Mouse (Mus musculus): ENCODE measurements around the gene Myh14.

Gene Myh14

DNA sequence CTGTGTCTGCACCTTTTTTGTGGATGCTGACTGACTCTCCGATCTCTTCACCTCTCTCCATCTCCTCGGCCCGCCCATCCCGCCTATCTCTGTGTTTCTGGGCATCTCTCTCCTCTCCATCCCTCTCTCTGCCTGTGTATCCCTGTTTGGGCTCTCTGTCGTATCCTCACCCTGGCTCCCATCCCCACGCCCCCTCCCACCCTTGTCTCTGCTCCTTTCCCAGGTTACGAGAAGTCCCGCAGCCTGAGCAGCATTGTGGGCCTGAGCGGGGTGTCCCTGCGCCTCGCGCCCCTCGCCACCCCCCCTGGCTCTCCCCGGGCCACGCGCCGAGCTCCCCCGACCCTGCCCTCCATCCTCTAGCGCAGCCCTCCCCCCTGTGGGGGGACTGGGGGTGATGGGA, 69.0 kb downstream of the Myh14 start:
- no peak for DNase-seq (ENCODE audit: low read depth, low spot score)

DNA sequence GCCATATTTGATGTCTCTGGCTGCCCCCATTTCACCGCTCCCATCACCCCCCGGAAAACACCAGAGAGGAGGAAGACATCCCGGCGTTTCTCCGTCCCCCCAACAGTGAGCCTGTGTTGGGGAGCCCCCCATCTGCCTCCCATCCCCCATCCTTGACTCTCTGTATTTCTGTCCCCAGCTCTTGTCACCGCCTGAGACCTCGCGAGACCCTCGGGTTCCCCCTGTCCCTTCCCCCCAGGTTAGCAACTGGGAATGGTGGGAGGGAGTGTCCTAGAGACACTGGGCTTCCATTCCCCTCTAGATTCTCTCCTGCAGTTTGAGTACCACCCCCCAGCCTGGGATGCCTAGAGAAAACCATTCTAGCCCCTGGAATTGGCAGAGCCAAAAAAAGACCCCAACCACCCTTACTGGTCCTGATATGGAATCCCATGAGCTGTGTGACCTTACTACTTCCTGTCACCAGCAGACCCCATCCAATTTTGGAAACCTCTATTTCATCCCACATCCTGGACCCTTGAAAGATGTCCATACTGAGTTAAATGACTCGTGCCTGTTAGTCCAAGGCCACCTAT, 69.9 kb downstream of the Myh14 start:
- DNase-seq (ENCODE audit: low read depth, low spot score), result no peak

DNA sequence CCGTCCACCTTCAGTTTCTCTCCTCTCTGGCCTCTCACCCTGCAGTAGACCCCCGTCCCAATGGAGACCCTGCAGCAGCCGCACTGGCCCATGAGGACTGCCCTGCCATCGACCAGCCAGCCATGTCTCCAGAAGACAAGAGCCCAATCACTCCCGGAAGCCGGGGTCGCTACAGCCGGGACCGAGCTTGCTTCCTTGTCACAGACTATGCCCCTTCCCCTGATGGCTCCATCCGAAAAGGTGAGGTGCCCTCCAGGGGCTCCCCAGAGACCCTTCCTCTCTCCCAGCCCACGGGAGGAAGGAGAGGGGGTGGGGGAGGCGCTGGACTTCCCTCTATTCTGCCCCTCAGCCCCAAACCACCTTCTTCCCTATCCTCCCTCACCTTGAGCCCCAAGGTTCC, 72.3 kb downstream of the Myh14 start:
- no peak for DNase-seq (ENCODE audit: low read depth, low spot score)

DNA sequence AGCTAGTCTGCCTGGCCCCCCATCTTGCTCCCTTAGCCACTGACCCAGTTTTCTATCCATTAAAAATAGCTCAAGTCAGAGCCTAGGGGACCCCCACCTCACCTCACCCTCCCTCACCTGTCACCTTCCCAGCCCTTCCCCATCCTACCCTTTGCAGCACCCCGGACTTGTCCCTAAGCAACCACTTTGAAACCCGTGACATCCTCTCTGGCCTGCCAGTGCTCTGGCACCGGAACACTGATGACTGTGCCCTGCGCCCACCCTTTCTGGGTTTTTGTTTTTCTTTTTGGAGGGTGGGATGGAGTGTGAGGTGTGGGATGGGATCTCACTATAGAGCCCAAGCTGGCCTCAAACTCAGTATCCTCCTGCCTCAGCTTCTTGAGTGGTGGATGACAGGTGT, 73.0 kb downstream of the Myh14 start:
- no peak for DNase-seq (ENCODE audit: low read depth, low spot score)

DNA sequence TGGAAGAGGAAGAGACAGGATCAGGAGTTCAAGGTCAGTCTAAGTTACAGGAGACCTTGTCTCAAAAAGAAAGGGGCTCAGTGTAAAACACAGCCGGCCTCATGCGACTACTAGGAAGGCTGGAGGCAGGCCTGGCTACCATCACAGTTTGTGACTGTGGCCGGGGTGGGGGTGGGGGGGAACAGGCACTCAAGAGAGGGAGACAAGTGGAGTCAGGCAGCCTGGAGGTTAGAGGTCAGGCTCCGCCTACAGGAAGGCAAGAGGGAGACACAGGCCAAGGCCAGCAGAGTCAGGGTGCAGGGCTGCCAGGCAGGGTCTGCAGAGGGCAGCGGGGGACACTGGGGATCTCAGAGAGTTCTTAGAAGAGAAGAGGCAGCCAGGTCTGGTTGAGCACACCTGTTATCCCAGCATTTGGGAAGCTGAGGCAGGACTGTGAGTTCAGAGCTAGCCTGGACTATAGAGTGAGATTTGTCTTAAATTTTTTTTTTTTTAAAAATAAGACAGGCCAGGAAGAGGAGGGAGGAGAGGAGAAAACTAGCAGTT, 73.6 kb downstream of the Myh14 start:
- peak; percentile 57 for DNase-seq (ENCODE audit: low read depth, low spot score)

DNA sequence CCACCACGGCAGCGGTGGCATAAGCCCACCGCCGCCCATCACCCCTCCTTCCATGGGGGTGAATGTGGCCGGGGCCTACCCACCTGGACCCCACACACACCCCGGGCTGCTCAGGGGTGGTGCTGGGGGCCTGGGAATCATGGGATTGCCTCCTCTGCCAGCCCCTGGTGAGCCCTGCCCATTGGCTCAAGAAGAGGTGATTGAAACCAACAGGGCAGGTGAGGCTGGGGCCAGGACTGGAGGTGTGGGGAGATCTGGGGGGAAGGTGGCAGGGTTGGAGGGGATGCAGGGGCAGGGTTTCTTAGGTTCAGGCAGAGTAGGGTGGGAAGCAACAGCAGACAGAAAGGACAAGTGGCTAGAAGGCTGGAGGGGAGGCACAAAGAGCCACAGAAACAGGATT, 74.6 kb downstream of the Myh14 start:
- DNase-seq (ENCODE audit: low read depth, low spot score), result no peak

DNA sequence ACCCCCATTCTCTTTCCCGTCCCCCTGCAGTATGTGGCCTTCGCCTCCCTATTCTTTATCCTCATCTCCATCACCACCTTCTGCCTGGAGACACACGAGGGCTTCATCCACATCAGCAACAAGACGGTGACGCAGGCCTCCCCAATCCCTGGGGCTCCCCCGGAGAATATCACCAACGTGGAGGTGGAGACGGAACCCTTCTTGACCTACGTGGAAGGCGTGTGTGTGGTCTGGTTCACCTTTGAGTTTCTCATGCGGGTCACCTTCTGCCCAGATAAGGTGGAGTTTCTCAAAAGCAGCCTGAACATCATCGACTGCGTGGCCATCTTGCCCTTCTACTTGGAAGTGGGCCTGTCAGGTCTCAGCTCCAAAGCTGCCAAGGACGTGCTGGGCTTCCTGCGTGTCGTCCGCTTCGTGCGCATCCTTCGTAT, 75.5 kb downstream of the Myh14 start:
- DNase-seq (ENCODE audit: low read depth, low spot score), result no peak

DNA sequence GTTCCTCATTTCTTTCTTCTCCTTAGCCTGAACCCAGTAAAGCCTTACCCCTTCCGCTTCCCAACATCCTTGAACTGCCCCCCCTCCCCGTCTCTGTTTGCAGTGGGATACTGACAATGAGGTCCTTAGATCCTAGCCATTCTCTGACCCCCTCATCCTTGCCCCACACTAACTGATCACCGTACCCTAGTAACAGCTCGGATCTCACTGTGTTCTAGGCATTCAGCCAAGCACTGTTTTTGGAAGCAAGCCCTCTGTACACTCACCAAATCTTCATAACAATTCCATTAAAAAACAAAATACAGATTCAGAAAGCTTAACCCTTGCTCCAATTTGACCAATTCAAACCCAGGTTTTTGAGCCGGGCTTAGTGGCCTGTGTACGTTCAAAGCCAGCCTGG, 76.4 kb downstream of the Myh14 start:
- DNase-seq (ENCODE audit: low read depth, low spot score), result no peak

DNA sequence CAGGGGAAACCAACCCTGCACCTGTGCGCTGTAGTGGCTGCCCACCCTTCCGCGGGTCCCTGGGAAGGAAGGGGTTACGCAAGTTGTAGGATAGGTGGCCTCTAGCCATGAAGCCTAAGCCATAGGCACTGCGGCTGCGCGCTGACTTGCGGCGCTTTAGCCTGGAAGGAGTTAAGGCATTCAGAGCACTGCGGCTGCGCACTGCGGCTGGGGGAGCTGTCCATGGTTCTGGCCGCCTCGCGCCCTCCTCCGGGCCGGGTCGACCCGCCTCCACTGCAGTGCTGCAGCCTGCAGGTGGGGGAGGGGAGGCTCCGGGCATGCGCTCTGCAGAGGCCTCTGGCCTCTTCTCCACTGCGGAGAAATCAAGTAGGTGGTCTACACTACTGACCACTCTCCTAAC, 76.9 kb downstream of the Myh14 start:
- peak; percentile 92 for DNase-seq (ENCODE audit: low read depth, low spot score)

DNA sequence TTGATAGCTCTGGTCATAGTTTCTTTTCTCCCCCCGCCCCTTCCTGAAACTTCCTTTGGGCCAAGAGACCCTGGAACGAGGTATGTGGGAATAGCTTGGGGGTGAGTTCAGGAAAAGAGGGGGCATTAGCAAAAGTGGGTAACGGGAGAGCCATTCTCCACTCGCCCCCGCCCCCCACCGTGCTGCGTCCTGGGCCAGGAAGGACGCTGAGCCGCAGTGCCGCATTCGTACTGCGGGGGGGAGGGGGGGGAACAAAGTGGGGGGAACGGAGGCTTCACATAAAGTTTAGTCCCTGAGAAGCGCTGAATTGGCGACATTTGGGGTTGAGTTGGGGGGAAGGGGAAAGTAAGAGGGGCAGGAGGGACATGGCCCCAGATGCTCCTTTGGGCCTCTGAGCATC, 77.6 kb downstream of the Myh14 start:
- DNase-seq (ENCODE audit: low read depth, low spot score), result no peak

DNA sequence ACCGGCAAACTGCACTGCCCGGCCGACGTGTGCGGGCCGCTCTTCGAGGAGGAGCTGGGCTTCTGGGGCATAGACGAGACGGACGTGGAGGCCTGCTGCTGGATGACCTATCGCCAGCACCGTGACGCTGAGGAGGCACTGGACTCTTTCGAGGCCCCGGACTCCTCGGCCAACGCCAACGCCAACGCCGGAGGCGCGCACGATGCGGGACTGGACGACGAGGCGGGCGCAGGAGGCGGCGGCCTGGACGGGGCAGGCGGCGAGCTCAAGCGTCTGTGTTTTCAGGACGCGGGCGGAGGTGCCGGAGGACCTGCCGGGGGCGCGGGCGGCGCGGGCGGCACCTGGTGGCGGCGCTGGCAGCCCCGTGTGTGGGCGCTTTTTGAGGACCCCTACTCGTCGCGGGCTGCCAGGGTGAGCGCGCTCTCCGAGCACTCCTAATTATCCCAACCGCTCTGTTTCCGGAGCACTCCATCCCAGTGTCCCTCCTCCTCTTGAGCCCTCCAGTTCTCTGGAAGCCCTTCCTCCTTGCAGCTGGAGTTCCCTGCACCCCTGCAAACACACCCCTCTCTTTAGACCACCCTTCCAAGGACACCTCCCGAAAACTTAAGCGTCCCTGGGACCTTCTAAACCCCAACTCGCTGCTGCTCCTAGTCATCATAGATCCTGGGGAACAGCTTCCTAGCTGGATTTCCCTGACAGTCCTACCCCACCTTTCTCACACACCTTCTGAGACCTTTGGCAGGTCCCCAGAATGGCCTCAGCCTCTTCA, 79.1 kb downstream of the Myh14 start:
- DNase-seq (ENCODE audit: low read depth, low spot score), result peak; percentile 23

DNA sequence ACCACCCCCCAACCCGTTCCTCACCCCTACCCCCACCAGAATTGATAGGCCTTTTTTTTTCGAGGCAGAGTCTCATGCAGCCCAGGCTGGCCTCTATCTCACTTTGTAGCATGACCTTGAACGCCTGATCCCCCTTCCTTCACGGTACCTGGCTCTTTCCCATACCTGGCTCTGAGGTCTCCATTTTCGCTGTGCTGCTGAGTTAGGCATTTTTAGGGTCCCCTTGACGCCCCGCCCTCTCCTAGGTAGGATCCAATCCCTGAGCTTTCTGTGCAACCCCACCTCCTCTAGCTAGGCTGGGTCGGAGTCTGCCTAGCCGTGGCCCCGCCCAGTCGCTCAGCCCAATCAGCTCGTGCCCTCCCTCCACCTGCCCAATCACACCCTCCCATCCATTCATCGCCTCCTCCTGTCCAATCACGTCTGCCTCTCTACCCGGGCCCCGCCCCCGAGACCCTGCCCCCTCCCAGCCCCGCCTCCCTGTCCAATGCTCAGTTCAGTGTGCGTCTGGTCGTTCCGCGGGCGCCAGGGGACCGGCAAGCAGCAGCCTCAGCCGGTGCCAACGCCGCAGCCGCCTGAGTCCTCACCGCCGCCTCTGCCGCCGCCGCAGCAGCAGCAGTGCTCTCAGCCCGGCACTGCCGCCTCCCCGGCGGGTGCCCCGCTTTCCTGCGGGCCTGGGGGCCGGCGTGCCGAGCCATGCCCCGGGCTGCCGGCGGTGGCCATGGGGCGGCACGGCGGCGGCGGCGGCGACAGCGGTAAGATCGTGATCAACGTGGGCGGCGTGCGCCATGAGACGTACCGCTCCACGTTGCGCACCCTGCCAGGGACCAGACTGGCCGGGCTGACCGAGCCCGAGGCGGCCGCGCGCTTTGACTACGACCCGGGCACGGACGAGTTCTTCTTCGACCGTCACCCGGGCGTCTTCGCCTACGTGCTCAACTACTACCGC, 80.0 kb downstream of the Myh14 start, which contains the start of gene Kcnc3:
Kcnc3 (plus strand) TSS at position 263 of the 946 bp plus-strand sequence.
- DNase-seq (ENCODE audit: low read depth, low spot score), result peak; percentile 99

DNA sequence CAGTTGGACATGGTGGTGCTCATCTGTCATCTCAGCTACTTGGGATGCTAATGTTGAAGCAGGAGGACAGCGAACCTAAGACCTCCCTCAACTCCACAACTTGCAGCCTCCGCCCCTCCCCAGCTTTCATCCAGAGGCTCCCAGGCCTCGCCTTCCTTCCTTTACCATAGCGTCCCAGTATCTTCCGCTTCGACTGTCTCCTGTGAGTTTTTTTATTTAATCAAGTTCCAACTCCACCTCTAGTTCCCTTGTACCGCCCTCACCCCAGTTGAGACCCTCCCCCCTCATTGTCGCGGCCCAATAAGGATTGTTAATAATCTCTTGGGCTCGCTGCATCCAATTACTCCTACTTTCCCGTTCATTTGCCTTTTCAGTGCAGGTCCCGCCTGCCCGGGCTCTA, 80.7 kb downstream of the Myh14 start:
- DNase-seq (ENCODE audit: low read depth, low spot score), result peak; percentile 90

DNA sequence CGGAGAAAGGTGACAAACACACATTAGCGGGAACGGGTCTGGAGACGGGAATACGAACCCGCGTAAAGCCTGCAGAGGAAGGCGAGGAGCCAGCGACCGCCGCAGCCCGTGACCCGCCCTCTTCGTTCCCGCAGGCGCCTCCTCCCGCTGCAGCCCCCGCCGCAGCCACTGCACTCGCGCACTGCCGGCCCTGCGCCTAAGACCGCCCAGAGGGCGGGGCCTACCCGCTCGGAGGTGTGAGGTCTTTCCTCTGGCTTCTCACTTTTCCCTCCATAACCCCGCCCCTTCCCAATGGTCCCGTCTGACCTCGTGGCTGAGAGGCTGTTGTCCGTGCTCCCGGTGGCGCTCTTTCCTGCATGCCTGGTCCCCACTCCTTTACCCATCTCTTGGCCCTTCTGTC, 81.5 kb downstream of the Myh14 start:
- DNase-seq (ENCODE audit: low read depth, low spot score), result peak; percentile 97

DNA sequence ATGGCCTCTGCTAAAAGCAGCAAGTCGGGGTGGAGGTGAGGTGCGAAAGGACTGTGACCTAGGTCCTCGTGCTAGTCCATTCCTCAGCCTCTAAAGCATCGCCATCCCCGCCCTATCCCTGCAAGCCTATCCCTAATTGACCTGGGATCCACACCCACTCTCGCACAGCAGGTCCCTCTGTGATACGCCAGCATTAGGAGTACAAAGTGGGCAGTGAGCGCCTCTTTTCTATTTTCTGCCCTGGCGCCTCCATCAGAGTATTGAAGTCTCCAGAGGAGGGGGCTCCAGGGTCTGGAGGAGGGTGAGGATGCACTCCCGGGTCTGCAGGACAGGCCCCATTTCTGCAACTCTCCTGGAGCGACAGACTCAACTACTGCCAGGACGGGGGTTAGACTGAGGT, 82.3 kb downstream of the Myh14 start:
- peak; percentile 37 for DNase-seq (ENCODE audit: low read depth, low spot score)

DNA sequence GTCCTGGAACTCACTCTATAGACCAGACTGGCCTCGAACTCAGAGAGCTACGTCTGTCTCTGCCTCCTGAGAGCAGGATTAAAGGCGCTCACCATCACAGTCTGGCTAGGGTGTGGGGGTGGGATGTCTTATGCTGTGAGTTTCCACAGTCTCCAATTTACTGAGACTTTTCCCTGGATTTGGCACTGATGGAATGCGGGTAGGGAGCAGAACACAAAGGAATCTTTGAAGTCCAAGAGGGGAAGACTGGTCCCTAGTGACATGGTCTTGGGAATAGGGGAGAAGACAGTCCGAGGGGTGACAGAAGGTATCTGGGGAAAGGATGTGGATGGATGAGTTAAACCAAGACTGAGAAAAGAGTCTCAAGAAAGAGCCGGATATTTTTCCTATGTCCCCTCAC, 83.0 kb downstream of the Myh14 start:
- no peak for DNase-seq (ENCODE audit: low read depth, low spot score)

DNA sequence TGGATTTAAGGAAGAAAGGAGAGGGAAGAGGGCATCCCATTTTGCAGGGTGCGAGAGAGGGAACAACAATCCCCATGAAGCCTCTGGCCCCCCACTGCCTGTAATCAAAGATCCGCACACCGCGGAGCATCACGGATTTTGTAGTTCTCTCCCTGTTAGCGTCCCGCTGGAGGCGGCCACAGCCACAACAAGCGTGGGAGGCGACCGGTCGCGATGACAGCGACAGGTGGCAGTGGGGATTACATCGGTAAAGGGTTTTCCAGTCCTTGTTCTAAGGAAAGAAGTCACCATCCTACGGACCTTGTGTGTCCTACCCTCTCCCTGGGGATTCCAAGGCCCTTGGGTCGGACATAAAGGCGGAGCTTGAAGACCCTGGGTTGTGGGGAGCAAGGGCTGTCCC, 83.7 kb downstream of the Myh14 start:
- DNase-seq (ENCODE audit: low read depth, low spot score), result peak; percentile 86

DNA sequence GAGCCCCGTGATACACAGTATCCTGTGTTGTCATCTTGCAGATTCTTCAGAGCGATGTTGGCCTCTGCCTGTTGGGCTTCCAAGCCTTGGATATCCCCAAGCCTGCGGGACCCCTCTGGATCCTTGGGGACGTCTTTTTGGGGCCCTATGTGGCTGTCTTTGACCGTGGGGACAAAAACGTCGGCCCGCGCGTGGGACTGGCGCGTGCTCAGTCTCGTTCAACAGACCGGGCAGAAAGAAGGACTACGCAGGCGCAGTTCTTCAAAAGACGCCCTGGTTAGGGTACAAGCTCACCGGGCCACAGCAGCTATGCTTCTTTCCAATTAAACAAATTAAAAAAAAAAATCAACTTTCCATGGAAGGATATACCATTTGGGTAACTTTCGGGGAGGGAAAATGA, 84.1 kb downstream of the Myh14 start:
- peak; percentile 70 for DNase-seq (ENCODE audit: low read depth, low spot score)

DNA sequence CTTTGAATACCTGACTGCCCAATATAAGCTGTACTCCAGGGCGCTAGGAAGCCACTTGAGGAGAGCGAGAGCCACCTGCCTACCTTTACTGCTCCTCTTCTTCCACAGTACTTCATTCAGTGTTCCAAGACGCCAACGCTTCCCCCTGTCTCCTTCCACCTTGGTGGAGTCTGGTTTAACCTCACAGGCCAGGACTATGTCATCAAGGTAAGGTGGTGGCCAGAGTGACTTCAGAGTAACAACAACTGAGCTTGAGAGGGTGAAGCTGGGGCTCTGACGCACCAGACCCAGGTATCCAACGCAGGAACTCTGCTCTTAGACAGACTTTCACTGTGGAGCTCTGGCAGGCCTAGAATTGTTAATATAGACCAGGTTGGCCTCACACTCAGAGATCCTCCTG, 85.0 kb downstream of the Myh14 start:
- DNase-seq (ENCODE audit: low read depth, low spot score), result no peak

DNA sequence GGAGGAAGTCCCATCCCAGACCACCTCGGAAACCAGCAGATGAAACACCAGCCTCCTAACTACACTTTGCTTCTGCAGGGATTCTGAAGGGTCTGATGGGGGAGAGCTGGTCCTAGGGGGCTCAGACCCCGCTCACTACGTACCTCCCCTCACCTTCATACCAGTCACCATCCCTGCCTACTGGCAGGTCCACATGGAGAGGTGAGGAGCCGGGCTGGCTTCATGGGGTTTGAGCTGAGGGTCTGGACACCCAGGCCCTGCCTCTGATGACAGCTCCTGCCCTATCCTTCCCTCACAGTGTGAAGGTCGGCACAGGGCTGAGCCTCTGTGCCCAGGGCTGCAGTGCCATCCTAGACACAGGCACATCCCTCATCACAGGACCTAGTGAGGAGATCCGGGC, 85.7 kb downstream of the Myh14 start:
- DNase-seq (ENCODE audit: low read depth, low spot score), result no peak

DNA sequence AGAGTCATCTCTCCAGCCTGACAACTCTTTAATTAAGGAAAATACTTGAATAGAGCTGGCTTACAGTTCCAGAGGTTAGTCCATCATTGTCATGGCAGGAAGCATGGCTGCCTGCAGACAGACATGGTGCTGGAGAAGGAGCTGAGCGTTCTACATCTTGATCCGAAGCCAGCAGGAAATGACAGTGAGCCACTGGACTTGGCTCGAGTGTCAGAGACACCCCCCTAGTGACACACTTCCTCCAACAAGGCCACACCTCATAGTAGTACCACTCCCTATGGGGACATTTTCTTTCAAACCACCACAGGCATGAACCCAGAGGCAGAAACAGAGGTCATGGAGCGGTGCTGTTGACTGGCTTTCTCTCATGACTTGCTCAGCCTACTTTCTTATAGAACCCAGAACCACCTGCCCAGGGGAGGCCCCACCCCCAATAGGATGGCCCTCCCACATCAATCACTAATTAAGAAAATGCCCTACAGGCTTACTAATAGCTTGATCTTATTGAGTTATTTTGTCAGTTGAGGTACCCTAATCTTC, 86.3 kb downstream of the Myh14 start:
- DNase-seq (ENCODE audit: low read depth, low spot score), result no peak

DNA sequence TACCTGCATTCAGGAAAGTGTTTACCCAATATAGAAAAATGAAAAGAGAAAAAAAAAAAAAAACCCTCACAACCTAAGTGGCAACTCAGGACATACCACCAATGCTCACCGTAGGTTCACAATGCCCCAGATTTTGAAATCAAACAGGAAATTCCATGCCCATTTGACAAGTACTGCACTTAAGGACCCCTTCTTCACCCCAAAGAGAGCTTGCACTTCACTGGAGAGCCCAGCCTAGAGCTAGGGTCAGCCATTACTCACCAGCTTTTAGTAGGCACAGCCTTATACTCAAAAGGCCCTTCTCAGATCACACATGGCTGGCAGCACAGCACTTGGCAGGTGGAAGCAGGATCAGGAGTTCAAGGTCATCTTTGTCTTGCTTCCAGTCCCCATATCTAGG, 87.5 kb downstream of the Myh14 start:
- no peak for DNase-seq (ENCODE audit: low read depth, low spot score)
